Mouse (Mus musculus): ENCODE data around the gene Slc9b1.
A peak's percentile ranks its signal among the peaks of the same experiment; 100 is the strongest.

GRCm38 (mm10) chr3:135347739-135348264, at the start of gene Slc9b1:
- TF ChIP-seq POLR2A (IDR thresholded peaks at IDR 0.05; ENCODE audit: insufficient read depth, low read length) (peak; percentile 71), CTCF (IDR thresholded peaks at IDR 0.05; ENCODE audit: low read depth, low read length) (no peak)
